Mouse (Mus musculus) lung, postnatal 0 days (tissue): ENCODE data around the gene Ypel2. TPM values are rescaled to one million over a fixed set of nuclear protein-coding genes. Genes with fewer than 3 reads are reported as not detected.

ENCODE experiments used
- ATAC-seq: fragments of 200-750 bp; cut with Nextera tagmentation; 2 replicates; pipeline ENCODE4 v1.8.0; 2017; ENCODE audit warnings: moderate library complexity
- DNase-seq: peaks from one replicate; pipeline ENCODE4 v3.0.0-alpha.2; 2016; ENCODE audit warnings: low spot score
- H3K27ac ChIP-seq: fragments of 300-500 bp; sonication (generic); 2 replicates; pipeline ENCODE4 v1.5.1; 2014; ENCODE audit warnings: antibody characterized with exemption, mild to moderate bottlenecking, low read length, mixed read lengths
- H3K27me3 ChIP-seq: fragments of 300-500 bp; sonication (generic); replicated peaks from 2 replicates; pipeline ENCODE4 v1.6.1; 2014; ENCODE audit warnings: low read length, mixed read lengths; ENCODE audit not compliant: insufficient read depth
- H3K36me3 ChIP-seq: fragments of 300-500 bp; sonication (generic); 2 replicates; pipeline ENCODE4 v1.6.1; 2014; ENCODE audit warnings: low read length, mixed read lengths; ENCODE audit not compliant: insufficient read depth
- H3K4me1 ChIP-seq: fragments of 300-500 bp; sonication (generic); 2 replicates; pipeline ENCODE4 v1.6.1; 2014; ENCODE audit warnings: antibody characterized with exemption, low read depth, low read length, mixed read lengths; ENCODE audit not compliant: insufficient read depth
- H3K4me2 ChIP-seq: fragments of 300-500 bp; sonication (generic); replicated peaks from 2 replicates; pipeline ENCODE4 v1.6.1; 2014; ENCODE audit warnings: low read depth, mild to moderate bottlenecking, low read length, moderate library complexity, mixed read lengths
- H3K4me3 ChIP-seq: fragments of 300-500 bp; sonication (generic); 2 replicates; pipeline ENCODE4 v1.5.1; 2014; ENCODE audit warnings: low read depth, low read length
- H3K9ac ChIP-seq: fragments of 300-500 bp; sonication (generic); replicated peaks from 2 replicates; pipeline ENCODE4 v1.6.1; 2014; ENCODE audit warnings: low read depth, mild to moderate bottlenecking
- H3K9me3 ChIP-seq: fragments of 300-500 bp; sonication (generic); 2 replicates; pipeline ENCODE4 v1.6.1; 2016; ENCODE audit warnings: low read length, mixed read lengths
- CTCF ChIP-seq: IDR thresholded peaks from 2 replicates; pipeline ENCODE4 v1.5.1; 2016; ENCODE audit warnings: antibody characterized with exemption, mild to moderate bottlenecking
- EP300 ChIP-seq: IDR thresholded peaks from 2 replicates; pipeline ENCODE4 v1.6.1; 2016; ENCODE audit warnings: antibody characterized with exemption, mild to moderate bottlenecking, control low read depth
- WGBS: fragments of 180-500 bp; shearing (Covaris S2); extraction: QIAGEN DNeasy Blood & Tissue Kit; methylation state at CpG from one replicate; pipeline ENCODE4 v1.1.7; 2014; 5-methylcytosine and 5-hydroxymethylcytosine counted together
- polyA plus RNA-seq: library from polyadenylated mRNA; unstranded; fragments of >200 nt; fragmentation: Nextera tagmentation; extraction: Ambion mirVana; gene quantifications from 2 replicates; pipeline ENCODE4 v1.2.1, GENCODE M21; 2015

The Ypel2 gene
- polyA plus RNA-seq, 1 experiment from 2014 or later: 8.5 TPM

DNA sequence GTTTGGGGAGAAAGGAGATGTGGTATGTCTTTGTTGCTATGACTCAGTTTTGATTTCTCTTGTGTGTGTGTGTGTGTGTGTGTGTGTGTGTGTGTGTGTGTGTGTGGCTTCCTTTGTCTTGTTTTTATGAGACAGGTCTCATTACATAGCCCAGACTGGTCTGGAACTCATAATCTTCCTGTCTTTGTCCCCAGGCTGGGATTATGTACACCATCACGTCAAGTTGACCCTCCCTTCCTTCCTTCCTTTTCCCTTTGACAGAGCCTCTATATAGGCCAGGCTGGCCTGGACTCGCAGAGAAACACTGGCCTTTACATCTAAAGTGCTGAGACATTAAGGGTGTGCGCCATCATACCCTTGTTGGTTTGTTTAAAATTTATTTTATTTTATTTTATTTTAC lies 22.2 kb upstream of the Ypel2 start:
- Histone ChIP-seq H3K9me3 (no peaks in the 10 kb centered on the region), H3K27ac (no peak overlapping the region), H3K4me3 (no peak overlapping the region), H3K27me3 (no peaks in the 10 kb centered on the region), H3K36me3 (no peaks in the 10 kb centered on the region), H3K4me1 (no peaks in the 10 kb centered on the region), H3K9ac (no peak overlapping the region), H3K4me2 (no peak overlapping the region)
- DNase-seq (peak; percentile 58), ATAC-seq (peak; percentile 83)
- 58% methylated on average over 3 of the region's 3 CpGs for WGBS
- TF ChIP-seq CTCF (no peak), EP300 (peak; percentile 86)

DNA sequence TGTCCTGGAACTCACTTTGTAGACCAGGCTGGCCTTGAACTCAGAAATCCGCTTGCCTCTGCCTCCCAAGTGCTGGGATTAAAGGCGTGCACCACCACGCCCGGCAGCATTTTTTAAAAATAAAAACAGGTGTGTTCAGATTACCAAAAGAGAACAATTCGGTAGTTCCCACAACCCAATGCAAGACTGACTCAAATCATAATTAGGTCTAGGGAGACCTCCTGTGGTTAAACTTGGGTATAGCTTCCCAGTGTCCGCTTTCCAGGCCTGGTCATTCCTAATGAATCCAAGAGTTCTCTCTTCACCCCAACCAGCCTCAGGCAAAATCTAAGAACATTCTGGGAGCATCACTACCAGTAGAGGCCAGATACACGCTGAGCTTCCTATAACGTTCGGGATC lies 17.0 kb upstream of the Ypel2 start:
- Histone ChIP-seq H3K4me1 (no peaks in the 10 kb centered on the region), H3K27me3 (no peaks in the 10 kb centered on the region), H3K4me2 (no peak overlapping the region), H3K9me3 (no peaks in the 10 kb centered on the region), H3K27ac (no peak overlapping the region), H3K4me3 (no peak overlapping the region), H3K9ac (no peak overlapping the region), H3K36me3 (no peaks in the 10 kb centered on the region)
- 18% methylated on average over 9 of the region's 9 CpGs for WGBS
- ATAC-seq: peak; percentile 70
- peak; percentile 86 for DNase-seq
- TF ChIP-seq EP300: no peak
- TF ChIP-seq CTCF: peak; percentile 85

- Histone ChIP-seq H3K27ac (no peak overlapping the region), H3K9ac (no peak overlapping the region), H3K9me3 (no peaks in the 10 kb centered on the region), H3K4me1 (no peaks in the 10 kb centered on the region), H3K27me3 (no peaks in the 10 kb centered on the region), H3K36me3 (no peaks in the 10 kb centered on the region), H3K4me3 (no peak overlapping the region), H3K4me2 (no peak overlapping the region)
- no peak for ATAC-seq
- TF ChIP-seq EP300: no peak
- TF ChIP-seq CTCF: no peak
- peak; percentile 58 for DNase-seq
- 28% methylated on average over 8 of the region's 8 CpGs for WGBS
These were observed 13.9 kb upstream of the Ypel2 start for GRCm38 (mm10) chr11:87007371-87007770.

DNA sequence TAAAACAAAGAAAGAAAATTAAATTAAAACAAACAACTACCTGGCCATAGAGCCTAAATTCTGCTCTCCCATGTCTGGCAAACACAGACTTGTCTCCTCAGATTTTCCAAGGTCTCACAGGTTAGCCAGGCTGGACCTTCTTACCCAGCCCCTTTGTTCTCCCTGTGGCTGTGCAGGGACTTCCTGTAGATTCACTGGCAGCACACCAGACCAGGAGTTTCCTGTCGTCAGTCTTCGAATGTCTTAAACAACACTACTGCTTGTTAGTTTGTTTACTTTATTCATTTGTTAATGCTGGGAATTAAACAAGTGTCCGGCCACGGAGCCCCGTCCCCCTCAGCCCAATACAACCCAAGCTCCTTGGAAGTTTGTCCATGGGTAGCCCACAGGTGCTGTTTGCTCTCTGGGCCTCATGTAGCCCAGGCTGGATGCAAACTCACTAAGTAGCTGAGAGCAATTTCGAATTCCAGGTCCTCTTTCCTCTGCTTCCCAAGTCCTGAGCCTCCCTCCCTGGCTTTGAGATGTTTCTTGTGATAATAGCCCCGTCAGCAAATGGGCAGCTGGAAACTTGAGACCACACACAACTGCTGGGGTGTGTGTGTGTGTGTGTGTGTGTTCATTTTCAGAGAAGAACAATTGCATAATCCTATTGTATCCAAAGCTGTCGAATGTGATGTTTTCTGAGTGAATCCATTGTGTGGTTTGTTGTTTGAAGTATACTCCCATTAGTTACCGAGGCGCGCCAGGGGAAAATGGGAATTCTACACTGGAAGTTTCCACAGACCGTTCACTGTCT lies 11.7 kb upstream of the Ypel2 start:
- Histone ChIP-seq H3K27me3 (no peaks in the 10 kb centered on the region), H3K4me2 (no peak overlapping the region), H3K36me3 (no peaks in the 10 kb centered on the region), H3K4me1 (no peaks in the 10 kb centered on the region), H3K9me3 (no peaks in the 10 kb centered on the region), H3K27ac (peak overlapping the region; percentile 72), H3K4me3 (no peak overlapping the region), H3K9ac (no peak overlapping the region)
- TF ChIP-seq CTCF (no peak), EP300 (peak; percentile 54; the same call in 1 of the 2 replicates)
- WGBS: 39% methylated on average over 12 of the region's 12 CpGs
- peak; percentile 62 for DNase-seq
- ATAC-seq: peak; percentile 66

DNA sequence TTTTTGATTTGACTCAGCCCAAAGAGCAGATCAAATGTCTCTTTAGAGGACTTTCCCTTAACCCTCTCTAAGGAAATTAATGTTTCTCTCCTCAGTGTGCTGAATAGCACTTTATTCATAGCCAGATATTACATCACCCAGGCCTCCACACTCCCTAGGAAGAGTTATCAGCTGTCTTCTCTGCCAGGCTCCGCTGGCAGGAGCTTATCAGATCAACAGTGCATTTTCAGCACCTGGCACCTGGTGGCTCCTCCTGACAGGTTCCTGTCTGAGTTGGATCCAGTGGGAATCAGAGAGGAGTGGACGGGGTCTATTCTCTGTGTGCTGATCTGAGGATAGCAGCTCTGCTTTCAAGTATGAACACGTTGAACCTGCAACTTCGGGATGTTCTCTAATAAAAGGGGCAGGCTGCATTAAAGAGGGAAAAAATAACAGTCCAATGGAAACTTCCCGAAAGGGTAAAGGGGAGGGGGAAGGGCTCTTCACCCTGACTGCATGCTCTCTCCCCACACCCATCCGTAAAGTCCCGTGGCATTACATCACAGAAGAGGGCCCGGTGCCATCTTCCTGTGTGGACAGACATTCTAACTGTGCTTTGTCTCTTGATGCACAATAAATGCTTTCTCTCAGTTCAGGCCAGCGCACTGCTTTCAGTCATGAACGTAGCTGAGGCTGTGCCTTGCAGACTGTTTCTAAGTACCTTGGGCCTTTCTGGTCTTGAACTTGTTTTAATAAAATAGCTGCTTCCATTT lies 8.7 kb upstream of the Ypel2 start:
- Histone ChIP-seq H3K36me3 (no peaks in the 10 kb centered on the region), H3K4me3 (no peak overlapping the region), H3K9me3 (no peaks in the 10 kb centered on the region), H3K27me3 (no peaks in the 10 kb centered on the region), H3K4me1 (no peaks in the 10 kb centered on the region), H3K27ac (peak overlapping the region; percentile 39; the same call in 1 of the 2 replicates), H3K4me2 (no peak overlapping the region), H3K9ac (no peak overlapping the region)
- ATAC-seq (peak; percentile 64), DNase-seq (peak; percentile 41)
- WGBS: 68% methylated on average over 10 of the region's 10 CpGs
- no peak for TF ChIP-seq EP300
- TF ChIP-seq CTCF: no peak

GRCm38 (mm10) chr11:87001217-87001616 lies 7.7 kb upstream of the Ypel2 start:
- Histone ChIP-seq H3K4me2 (no peak overlapping the region), H3K36me3 (no peaks in the 10 kb centered on the region), H3K4me3 (no peak overlapping the region), H3K27ac (no peak overlapping the region), H3K4me1 (no peaks in the 10 kb centered on the region), H3K9me3 (no peaks in the 10 kb centered on the region), H3K27me3 (no peaks in the 10 kb centered on the region), H3K9ac (no peak overlapping the region)
- TF ChIP-seq CTCF (no peak), EP300 (no peak)
- ATAC-seq: no peak
- no peak for DNase-seq
- 63% methylated on average over 8 of the region's 8 CpGs for WGBS
